In genomic region chr16:8117543-8118167, GRCm38 (mm10) we compare ENCODE assay signal across 9 mouse cellular contexts.
DNase-seq lines count a peak whose midpoint lies in the region; ATAC-seq lines count a peak whose summit lies in the region.
"Had no signal": no experiment of that assay in that cellular context is flagged by ENCODE, and none has a peak within 500 bp of the region (broad histone marks: within the 10 kb centered on the region; RNA-seq: fewer than 3 reads in every experiment).

No protein-coding gene starts in this region.

- DNase-seq in cerebellum, adult 8-10 months, result no peak
- no peak for DNase-seq in lung, postnatal 14 days
- DNase-seq: kidney, postnatal 36 days had no signal

- peak overlapping the region; percentile 18 for H3K4me3 ChIP-seq in megakaryocyte, embryonic 14.5 days (replicated peaks)
- no peak overlapping the region for H3K4me3 ChIP-seq in forebrain, embryonic 13.5 days
- H3K4me3 ChIP-seq in hindbrain, embryonic 16.5 days (ENCODE audit: low read length), result no peak overlapping the region
- H3K4me3 ChIP-seq in neural tube, embryonic 13.5 days, result no peak overlapping the region
- H3K4me3 ChIP-seq: heart, embryonic 10.5 days had no signal

- no peaks in the 10 kb centered on the region for H3K4me1 ChIP-seq in megakaryocyte, embryonic 14.5 days
- H3K4me1 ChIP-seq in forebrain, embryonic 13.5 days, result peaks cover 10% of the 10 kb centered on the region
- no peaks in the 10 kb centered on the region for H3K4me1 ChIP-seq in hindbrain, embryonic 16.5 days (ENCODE audit: control insufficient read depth, insufficient read depth, low read depth, low read length)
- peaks cover 7% of the 10 kb centered on the region for H3K4me1 ChIP-seq in neural tube, embryonic 13.5 days (replicated peaks)
- H3K4me1 ChIP-seq: heart, embryonic 10.5 days had no signal

- 28% methylated on average over 11 of the region's 11 CpGs for WGBS in forebrain, embryonic 13.5 days
- WGBS in hindbrain, embryonic 16.5 days, result 35% methylated on average over 11 of the region's 11 CpGs
- 30% methylated on average over 11 of the region's 11 CpGs for WGBS in neural tube, embryonic 13.5 days

- H3K4me2 ChIP-seq in forebrain, embryonic 13.5 days, result no peak overlapping the region
- H3K4me2 ChIP-seq in hindbrain, embryonic 16.5 days (ENCODE audit: low read length), result no peak overlapping the region
- H3K4me2 ChIP-seq in neural tube, embryonic 13.5 days, result no peak overlapping the region

- H3K9me3 ChIP-seq in megakaryocyte, embryonic 14.5 days, result peaks cover 12% of the 10 kb centered on the region; the same call in 1 of the 2 replicates
- H3K9me3 ChIP-seq in forebrain, embryonic 13.5 days (replicated peaks), result no peaks in the 10 kb centered on the region
- H3K9me3 ChIP-seq in hindbrain, embryonic 16.5 days (ENCODE audit: control insufficient read depth, low read length), result no peaks in the 10 kb centered on the region
- H3K9me3 ChIP-seq in neural tube, embryonic 13.5 days, result no peaks in the 10 kb centered on the region
- H3K9me3 ChIP-seq: heart, embryonic 10.5 days had no signal

- H3K27ac ChIP-seq in forebrain, embryonic 13.5 days, result no peak overlapping the region
- no peak overlapping the region for H3K27ac ChIP-seq in hindbrain, embryonic 16.5 days (ENCODE audit: low read depth, low read length)
- H3K27ac ChIP-seq in neural tube, embryonic 13.5 days (replicated peaks), result no peak overlapping the region
- H3K27ac ChIP-seq: heart, embryonic 10.5 days had no signal

- ATAC-seq in megakaryocyte, adult 5-6 weeks (ENCODE audit: poor library complexity, severe bottlenecking), result no peak
- ATAC-seq in forebrain, embryonic 13.5 days, result peak; percentile 78
- ATAC-seq in hindbrain, embryonic 16.5 days, result peak; percentile 60; the same call in 1 of the 2 replicates
- ATAC-seq in neural tube, embryonic 13.5 days (ENCODE audit: low read depth), result 0 out of 2 replicates have a peak, but pooled peaks have one; percentile 32

- no peaks in the 10 kb centered on the region for H3K27me3 ChIP-seq in megakaryocyte, embryonic 14.5 days (replicated peaks)
- H3K27me3 ChIP-seq in forebrain, embryonic 13.5 days, result no peaks in the 10 kb centered on the region
- no peaks in the 10 kb centered on the region for H3K27me3 ChIP-seq in hindbrain, embryonic 16.5 days (replicated peaks; ENCODE audit: control insufficient read depth, insufficient read depth, low read length)
- no peaks in the 10 kb centered on the region for H3K27me3 ChIP-seq in neural tube, embryonic 13.5 days

- H3K36me3 ChIP-seq in megakaryocyte, embryonic 14.5 days (replicated peaks; ENCODE audit: low read length), result no peaks in the 10 kb centered on the region
- no peaks in the 10 kb centered on the region for H3K36me3 ChIP-seq in forebrain, embryonic 13.5 days (ENCODE audit: poor library complexity, severe bottlenecking)
- no peaks in the 10 kb centered on the region for H3K36me3 ChIP-seq in hindbrain, embryonic 16.5 days (ENCODE audit: control insufficient read depth, insufficient read depth, low read length)
- no peaks in the 10 kb centered on the region for H3K36me3 ChIP-seq in neural tube, embryonic 13.5 days
- H3K36me3 ChIP-seq: heart, embryonic 10.5 days had no signal

- no peak overlapping the region for H3K9ac ChIP-seq in forebrain, embryonic 13.5 days
- H3K9ac ChIP-seq in hindbrain, embryonic 16.5 days (ENCODE audit: low read depth, low read length), result no peak overlapping the region
- no peak overlapping the region for H3K9ac ChIP-seq in neural tube, embryonic 13.5 days
